Mouse (Mus musculus): ENCODE results near the gene Igf2bp1.

The Igf2bp1 gene

DNA sequence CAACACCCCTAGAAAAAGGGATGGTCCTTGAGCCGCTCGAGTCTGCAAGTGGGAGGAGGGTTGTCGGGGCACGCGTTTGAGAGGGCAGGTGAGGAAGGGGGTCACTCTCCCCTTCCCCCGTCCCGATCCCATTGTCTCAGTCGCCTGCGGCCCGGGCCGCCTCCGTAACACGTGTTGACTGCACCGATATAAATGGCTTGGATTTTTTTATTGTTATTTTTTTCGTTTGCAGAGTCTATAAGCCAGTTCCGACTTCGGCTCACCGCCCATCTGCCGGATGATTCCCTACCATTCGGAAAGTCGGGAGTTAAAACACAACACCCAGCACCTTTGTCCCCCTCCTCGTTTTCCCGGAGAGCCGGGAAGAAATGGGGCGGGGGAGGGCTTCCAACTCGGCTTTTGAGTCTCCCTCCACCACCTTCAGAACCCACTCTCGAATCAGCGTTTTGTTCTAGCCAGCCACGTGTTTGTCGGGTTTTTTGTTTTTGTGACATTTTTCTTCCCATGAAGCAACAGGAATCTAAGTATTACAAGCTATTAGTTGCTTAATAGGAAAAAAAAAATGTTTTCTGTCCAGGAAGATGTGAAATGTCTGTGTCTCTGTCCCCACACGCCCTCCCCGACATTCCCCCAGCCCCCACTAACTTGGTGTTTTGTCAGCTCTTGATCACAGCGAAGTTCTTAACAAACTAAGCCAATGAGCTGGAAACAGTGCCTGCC is 1.9 kb upstream of the Igf2bp1 start:
- no peak for DNase-seq (ENCODE audit: low spot score in 2 of 2)

DNA sequence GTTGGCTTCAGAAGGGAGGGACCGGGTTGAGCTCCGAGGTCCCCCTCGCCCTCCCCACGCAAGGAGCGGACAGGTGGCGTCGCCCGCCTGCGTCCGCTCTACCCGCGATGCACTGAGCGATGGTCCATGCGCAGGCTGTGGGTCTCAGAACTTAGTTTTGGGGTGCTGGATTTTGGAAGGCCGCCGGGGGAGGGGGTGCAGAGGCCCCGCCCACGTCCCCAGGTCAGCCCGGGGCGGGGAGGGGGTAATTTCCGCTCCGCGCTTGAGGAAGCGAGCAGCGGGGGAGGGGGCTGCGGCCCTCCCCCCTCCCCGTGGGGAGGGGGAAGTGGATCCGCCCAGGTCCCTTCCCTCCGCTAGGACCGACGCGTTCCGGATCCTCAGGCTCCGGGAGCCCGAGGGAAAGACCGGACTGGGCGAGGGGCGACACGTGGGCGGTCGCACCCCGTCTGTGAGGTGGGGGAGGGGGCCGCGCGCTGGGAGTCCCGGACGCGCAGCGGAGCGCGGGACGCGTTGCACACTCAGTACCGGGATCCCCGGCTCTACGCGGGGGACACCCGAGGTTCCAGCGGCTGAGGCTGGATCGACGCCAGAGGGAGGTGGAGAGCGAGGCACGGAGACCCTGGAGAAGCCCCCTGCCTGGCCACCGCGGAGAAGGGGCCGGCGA is 1.2 kb upstream of the Igf2bp1 start:
- DNase-seq (ENCODE audit: low spot score in 2 of 2) = no peak

DNA sequence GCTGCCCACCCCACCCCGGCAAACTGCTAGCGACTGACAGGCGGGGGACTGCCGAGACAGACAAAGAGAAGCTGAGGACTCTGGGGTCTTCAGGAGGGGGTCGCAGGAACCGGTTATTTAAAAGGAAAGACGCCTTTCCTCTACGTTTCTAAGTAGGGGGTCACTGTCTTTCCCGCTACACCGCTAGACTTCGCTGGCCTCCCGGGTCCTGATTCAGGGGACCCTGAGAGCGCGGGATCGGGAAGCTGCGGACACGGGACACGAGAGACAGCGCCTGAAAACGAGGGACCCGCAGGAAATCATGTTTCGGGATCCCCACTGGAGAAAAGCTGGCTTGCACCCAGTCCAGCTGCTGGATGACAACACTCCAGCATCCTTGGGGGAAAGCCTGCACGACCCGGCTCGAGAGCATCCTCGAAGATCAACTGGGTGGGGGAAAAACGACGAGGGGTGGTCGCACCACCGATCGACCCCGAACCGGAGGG is 669 bp upstream of the Igf2bp1 start:
- DNase-seq (ENCODE audit: low spot score in 2 of 2) = no peak

DNA sequence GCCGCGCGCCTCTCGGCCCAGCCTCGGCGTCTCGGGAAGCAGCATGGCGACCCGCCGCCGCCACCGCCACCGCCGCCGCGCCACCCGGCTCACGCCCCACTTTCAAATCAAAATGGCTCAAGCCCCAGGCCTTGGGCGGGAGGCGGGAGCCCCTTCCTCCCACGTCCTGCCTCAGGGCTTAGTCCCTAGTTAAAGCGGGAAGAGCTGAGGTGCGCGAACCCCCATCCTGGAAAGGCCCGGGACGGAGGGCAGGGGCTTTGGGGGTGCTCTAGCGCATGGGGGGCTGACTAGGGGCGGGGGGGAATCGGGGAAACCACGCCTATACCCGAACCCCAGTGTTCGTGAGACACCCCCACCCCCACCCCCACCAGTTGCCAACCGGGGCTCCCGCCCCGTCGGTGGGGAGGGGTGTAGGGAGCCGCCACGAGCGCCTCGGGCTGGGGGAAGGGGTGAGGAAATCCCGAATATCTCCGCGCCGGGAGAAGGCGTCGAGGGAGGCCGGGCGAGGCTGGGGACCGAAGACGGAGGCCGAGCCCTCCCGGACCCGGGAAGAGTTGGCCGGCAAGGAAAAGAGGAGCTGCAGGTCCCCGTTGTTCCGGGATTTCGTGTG is 842 bp downstream of the Igf2bp1 start:
- DNase-seq (ENCODE audit: low spot score in 2 of 2) = no peak

DNA sequence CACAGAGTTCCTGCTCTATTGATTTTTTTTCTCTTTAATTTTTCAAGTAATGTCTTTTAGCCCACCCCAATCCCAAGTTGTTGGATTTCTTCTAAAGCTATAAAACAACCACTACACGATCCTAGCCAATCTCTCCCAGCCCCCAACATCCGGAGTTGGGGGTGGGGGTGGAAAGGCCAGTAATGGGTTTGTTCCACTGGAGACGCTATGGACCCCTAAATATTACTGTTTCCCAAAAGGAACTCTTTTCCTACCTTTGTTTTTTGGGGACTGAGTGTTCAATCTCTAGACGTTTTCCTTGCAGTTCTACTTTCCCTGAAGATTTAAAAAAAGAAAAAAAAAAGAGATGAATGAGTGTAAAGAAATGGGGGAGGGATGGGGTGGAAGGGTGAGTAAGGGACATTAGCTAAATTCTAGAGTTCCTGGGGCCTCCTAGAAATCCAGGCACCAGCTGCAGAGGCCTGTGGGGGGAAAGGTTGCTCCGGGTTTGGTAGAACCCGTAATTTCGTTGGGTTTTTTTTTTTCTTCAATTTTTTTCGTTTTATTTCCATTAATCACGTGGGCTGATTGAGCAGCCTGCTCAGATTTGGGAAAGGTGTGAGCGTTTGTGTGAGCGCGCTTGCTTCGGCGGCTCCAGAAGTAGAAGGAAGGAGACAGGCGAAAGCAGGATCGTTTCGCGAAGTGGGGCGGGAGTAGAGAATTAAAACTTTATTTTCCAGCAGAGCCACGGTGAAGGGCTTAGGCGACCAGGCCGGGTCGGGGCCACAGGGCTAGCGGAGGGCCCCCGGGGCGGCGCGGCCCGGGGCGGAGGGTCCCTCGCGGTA is 1.6 kb downstream of the Igf2bp1 start:
- no peak for DNase-seq (ENCODE audit: low spot score in 2 of 2)

- no peak for DNase-seq (ENCODE audit: low spot score in 2 of 2)
Observed at GRCm38 (mm10) chr11:96003100-96003900, 2.4 kb downstream of the Igf2bp1 start.

GRCm38 (mm10) chr11:95994151-95994550 is 11.6 kb downstream of the Igf2bp1 start:
- no peak for DNase-seq (ENCODE audit: low spot score in 2 of 2)

DNA sequence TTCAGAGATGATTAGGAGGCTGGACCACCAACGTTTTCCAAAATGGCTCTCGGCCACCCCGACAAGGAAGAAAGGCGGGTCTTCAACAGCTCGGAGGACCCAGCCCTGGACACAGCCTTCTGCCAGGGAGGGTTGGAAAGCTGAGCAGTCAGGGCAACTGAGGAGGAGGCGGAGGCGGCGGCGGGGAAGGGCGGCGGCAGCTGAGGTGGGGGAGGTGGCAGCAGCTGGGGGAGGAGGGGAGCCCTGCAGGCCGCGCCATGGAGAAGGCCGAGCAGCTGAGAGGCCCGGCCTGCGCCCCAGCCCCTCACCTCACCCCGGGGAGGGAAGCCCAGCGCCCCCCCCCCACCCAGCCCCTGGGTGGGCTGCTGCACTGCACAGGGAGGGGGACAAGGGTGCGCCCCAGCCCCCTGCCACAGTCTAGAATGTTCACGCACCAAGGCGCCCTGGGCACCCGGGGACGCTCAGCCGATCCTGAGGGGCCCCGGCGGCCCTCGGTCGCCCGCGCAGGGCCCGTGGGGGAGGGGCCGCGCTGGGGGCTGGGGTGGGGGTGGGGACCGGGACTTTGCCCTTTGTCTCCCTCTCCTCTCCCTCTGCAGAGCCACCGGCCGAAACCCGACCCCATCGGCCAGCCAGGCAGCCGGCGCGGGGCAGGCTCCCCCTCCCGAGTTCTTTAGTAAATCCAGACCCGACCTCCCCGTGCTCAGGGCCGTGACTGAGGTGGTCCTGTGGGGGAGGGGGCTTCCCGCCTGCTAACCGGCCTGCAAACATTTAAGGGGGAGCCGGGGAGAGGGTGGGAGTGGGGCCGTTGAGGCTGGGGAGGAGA is 14.6 kb downstream of the Igf2bp1 start:
- no peak for DNase-seq (ENCODE audit: low spot score in 2 of 2)

- DNase-seq (ENCODE audit: low spot score in 2 of 2) = no peak
Observed at GRCm38 (mm10) chr11:95990431-95990830, 15.3 kb downstream of the Igf2bp1 start.

- DNase-seq (ENCODE audit: low spot score in 2 of 2) = no peak
Observed at GRCm38 (mm10) chr11:95989864-95990263, 15.9 kb downstream of the Igf2bp1 start.

DNA sequence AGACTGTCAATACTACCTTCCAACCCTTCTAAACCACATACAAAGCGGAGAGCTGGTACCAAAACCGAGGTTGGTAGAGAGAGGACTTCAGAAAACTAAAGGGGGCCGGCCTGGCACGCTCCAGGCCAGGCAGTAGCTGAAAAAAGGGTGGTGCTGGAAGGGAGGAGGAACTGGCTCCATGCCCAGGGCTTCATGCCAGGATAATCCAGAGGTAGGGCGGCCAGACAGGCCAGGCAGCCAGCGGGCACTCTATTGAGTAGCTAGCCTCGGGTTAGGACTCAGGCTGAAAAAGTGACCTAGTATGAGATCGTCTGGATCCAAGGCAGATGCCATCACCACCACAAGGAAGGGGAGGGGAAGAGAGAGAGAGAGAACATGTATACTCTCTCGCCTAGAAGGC is 17.2 kb downstream of the Igf2bp1 start:
- peak; percentile 23 to 49 for DNase-seq (ENCODE audit: low spot score in 2 of 2)

DNA sequence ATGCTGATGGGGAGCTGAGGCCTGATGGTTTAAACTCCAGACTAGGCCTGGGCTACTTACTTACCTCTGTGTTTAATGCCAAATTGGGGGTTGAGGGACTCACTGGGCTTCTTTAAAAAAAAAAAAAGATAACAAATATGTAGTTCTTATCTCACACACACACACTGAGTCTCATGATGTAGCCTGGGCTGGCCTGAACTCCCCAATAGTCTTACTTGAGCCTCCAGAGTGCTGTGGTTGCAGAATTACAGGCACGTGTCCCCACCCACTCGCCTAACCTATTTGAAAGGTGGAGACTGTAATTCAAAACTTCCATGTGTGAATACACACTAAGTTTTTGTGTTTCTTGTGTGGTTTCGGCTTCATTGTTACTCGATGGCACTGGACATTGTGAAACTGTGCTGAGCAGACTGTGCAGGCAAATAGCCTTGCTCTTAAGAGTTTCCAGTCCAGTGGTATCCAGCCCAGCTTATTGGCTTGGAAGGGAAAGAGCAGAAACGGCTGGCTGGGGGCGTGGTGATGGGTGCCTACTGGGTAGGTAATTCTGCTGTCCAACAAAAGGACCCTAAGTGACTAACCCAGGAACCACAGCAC is 17.8 kb downstream of the Igf2bp1 start:
- DNase-seq (ENCODE audit: low spot score in 2 of 2) = no peak

GRCm38 (mm10) chr11:95982475-95982874 is 23.3 kb downstream of the Igf2bp1 start:
- DNase-seq (ENCODE audit: low spot score in 2 of 2) = no peak

GRCm38 (mm10) chr11:95981804-95982203 is 23.9 kb downstream of the Igf2bp1 start:
- DNase-seq (ENCODE audit: low spot score in 2 of 2) = no peak

- DNase-seq (ENCODE audit: low spot score in 2 of 2) = no peak
Observed at GRCm38 (mm10) chr11:95980762-95981418, 24.9 kb downstream of the Igf2bp1 start.

GRCm38 (mm10) chr11:95978487-95978886 is 27.3 kb downstream of the Igf2bp1 start:
- no peak for DNase-seq (ENCODE audit: low spot score in 2 of 2)

DNA sequence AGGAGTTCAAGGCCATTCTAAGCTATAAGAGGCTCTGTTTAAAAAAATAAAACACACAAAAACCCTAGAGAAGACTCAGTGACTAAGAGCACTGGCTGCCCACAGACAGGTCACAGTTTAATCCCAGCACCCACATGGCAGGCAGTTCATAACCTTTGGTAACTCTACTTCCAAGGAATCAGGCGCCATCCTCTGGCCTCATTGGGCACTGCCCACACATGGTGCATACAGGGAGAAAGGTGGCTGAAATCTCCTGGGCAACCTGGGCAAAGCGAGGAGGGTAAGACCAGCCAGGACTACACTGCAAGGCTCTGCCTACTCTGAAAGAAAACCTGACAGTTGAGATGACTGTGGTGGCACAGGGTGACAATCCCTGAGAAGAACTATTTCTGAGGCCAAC is 29.4 kb downstream of the Igf2bp1 start:
- no peak for DNase-seq (ENCODE audit: low spot score in 2 of 2)

DNA sequence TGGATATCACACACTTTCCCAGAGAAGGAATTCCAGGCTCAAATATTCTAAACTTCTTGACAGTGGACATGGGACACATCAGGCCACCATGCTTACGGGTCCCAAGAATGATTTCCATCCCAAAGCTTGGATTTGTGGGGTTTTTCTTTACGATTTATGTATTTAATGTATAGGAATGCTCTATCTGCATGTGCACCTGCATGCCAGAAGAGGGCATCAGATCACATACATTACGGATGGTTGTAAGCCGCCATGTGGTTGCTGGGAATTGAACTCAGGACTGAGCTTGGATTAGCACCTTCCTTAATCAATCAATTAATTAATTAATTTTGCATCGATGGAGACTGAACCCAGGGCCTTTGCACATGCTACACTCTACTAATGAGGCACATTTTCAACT is 30.0 kb downstream of the Igf2bp1 start:
- no peak for DNase-seq (ENCODE audit: low spot score in 2 of 2)

GRCm38 (mm10) chr11:95973187-95973586 is 32.6 kb downstream of the Igf2bp1 start:
- DNase-seq (ENCODE audit: low spot score in 2 of 2) = no peak
